Mouse (Mus musculus) cerebellum, postnatal 4 days (tissue): ENCODE data around the gene Chd4.
A peak's percentile ranks its signal among the peaks of the same experiment; 100 is the strongest.

ENCODE experiments used
- DNase-seq, 2 experiments: peaks; one replicate each; pipeline ENCODE4 v3.0.0; 2022; ENCODE audit warnings: low spot score in 2 of 2, mixed read lengths in 1 of 2

The Chd4 gene

DNA sequence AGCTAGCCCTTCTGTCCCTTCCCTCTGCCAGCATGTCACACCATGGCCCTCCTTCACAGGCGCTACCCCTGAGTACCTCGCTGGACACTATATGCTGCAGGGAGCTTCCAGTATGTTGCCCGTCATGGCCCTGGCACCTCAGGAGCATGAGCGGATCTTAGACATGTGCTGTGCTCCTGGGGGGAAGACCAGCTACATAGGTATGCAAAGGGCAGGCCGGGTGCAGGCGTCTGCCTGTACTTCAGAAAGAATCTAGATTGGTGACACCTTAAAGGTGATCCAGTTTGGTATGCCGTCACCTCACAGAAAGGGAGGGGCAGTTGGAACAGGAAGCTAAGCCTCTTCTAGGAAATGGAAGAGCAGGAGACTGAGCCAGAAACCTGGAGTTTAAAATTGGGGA lies 44.0 kb downstream of the Chd4 start:
- DNase-seq, result no peak

DNA sequence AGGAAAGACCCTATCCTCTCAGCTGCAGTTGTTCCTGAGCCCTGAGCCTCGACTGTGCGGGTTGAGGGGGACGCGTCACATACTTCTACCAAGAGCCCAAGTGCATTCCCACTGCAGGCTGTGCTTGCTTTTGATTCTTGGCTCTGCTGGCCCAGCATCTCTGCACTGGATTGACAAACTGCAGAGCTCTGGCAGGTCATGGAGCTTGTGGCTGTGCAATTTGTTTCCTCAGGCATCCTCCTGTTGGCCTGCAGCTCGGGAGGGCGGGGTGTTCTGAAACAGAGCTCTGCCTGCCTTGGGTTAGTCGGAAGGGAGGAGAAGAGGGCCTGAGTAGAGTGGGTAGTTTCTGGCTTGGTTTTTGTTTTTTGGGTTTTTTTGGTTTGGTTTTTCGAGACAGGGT lies 46.7 kb downstream of the Chd4 start:
- DNase-seq, result no peak

DNA sequence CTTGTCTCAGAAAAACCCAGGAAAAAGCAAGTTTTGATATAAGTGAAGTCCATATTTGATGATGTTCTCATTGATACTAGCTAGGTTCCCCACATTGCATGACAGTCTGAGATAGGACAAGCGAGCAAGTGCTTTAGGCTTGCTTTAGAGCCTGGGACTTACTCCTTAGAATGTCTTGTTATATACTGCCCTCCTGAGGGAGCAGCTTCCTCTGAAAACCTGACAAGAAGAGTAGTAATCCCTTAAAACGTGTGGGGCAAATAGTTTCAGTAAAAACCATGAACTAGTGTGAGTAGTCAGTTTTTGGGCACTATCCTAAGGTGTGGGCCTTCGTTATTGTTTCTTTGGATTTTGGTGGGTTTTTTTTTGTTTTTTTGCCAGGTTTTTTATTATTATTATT lies 47.3 kb downstream of the Chd4 start:
- no peak for DNase-seq

DNA sequence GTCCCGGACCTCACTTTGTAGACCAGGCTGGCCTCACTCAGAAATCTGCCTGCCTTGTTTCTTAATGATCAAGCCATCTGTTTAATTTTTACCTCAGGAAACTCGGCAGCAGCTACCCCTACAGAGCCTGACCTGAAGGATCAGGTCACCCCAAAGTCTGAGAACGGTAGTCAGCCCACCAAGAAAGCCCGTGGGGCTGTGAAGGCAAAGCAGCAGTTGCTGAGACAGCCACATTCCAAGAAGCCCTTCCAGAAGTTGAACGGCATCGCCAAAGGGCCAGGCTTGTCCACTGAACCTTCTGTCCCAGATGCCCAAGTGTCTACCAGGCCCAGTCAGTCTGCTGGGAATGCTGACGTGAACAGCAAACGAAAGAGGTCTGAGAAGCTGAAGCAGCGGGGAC lies 48.1 kb downstream of the Chd4 start:
- no peak for DNase-seq

DNA sequence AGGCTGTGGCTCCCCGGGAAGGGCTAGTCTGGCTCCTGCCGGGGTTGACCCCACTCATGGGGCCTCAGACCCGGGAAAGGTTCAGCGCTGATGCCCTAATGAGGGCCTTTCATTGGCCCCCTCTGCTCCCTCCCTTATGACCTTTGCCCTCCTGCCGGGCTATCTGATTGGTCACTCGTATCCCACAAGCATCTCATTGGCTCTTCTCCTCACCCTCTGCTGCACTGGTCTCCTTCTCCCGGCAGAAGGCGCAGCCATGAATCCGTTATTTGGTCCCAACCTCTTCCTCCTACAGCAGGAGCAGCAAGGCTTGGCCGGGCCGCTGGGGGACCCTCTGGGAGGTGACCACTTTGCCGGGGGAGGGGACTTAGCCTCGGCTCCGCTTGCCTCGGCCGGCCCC lies 49.2 kb downstream of the Chd4 start, which contains the start of gene Iffo1:
Iffo1 (plus strand) TSS at position 241 of the 400 bp plus-strand sequence.
- peak; percentile 78 to 88 for DNase-seq

DNA sequence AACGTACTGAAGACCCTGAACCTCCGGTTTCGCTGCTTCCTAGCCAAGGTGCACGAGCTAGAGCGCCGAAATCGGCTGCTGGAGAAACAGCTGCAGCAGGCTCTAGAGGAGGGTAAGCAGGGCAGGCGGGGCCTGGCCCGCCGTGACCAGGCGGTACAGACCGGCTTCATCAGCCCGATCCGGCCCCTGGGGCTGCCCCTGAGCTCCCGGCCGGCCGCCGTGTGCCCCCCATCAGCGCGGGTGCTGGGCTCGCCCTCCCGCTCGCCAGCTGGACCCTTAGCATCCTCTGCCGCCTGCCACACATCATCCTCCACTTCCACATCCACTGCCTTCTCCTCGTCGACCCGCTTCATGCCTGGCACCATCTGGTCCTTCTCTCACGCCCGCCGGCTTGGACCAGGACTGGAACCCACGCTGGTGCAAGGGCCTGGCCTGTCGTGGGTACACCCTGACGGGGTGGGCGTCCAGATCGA lies 49.7 kb downstream of the Chd4 start:
- DNase-seq, result no peak

DNA sequence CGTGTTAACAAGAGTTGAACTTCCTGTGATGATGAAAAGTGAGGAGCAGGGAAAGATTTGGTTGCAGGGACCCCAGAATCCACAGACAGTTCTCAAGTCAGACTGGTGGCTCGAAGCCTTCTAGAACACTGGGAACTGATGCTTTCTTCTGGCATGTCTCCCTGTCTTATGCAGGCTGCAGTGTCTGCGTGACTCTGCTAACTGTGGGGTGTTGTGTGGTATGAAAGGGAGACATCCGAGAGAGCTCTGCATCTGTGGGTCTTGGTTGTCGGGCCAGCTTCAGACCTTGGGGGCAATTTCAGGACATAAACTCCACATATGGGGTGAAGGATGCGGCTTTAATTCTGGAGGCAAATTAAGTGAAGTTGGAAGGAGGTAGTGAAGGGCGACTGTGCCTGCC lies 50.4 kb downstream of the Chd4 start:
- no peak for DNase-seq

DNA sequence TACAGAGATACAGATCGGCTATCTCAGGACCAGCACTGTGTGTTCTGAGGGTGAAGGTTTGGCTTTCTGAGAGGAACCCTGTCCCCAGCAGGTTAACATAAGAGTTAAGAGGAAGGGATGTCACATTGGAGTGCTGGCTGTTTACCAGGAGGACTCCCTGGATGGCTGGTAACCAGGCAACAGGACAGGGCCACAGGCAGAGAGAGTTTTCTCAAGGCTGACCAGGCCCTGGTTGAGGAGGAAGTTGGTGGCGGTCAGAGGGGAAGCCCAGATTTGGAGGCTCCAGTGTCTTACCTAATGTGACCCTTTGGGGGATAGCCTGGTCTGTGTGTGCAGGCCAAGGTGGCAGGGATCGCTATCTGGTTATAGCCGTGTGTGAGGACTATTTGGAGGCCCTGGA lies 51.0 kb downstream of the Chd4 start:
- DNase-seq, result no peak

DNA sequence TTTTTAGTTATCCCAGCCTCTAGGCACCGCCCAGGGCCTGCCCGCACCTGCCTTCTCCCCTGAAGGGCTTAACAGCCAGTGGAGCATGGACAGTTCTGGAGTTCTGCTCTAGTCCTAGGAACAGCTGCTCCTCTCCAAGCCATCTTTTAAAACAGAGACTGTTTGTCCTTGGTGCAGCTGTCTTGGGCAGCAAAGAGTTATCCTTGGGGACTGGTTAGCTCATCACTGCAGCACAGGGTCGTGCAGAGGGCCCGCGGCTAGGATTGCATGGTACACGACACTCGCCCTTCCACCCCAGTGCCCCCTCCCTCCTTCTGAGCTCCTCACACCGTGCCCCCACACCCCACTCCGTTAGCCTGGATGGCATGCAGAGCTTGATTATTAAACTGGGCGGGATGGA lies 51.5 kb downstream of the Chd4 start:
- no peak for DNase-seq

DNA sequence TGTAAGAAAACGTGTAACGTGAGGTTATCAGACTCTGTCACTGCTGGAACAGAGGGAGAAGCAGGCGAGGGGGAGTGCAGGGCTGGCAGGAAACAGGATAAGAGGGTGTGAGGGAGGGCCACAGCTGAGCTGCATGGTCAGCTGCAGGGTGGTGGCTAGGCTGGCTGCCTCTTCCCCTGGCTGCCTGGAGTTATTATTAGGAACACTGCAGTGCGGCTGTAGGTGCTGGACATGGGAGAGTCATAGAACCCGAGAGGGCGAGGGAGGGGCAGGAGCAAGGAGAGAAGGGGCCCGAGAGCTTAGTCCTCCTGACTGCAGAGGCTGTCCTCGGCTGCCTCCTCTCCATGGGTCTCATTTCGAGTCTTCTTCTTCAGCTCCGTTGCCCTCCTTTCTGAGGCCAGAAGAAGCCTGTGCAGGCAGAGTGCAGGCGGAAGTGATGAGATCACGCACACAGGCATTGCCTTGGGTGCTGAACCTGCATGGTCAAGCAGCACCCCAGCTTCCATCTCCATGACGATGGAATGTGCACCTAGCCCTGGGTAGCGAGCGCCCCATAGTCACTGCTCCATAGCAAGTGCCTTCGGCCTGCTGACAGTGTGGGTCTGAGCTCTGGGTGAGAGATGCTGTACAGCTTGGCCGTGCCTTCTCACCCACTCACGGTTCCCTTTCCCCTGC lies 52.6 kb downstream of the Chd4 start:
- DNase-seq, result no peak

DNA sequence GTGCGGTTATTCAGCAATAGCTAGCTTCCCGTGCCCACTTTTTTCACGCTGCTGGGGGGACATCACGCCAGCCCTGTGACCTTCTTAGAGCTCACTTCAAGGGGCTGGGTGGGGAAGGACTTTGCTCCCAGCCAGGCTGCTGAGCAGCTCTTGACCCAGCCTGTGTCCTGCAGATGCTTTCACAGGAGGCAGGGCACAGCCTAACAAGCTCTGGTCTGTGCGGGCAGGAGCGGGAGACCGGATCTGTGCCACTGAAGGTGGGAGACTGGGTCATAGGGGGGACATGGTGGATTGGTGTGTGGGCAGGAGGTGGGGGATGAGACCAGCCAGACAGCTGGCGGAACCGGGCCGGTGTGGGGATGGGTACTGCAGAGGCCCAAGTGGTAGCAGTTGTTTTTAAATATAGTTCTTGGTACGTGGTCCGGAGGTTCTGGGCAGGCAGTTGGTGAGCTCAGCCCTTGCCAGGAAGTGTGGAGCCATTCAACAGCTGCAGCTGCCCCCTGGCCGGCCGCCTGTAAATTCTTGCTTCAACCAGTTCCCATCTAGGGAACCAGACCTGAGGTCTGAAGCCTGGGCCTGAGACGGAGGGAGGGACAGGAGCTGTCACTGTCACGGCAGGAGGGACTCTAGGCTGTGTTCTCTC lies 53.3 kb downstream of the Chd4 start:
- no peak for DNase-seq

DNA sequence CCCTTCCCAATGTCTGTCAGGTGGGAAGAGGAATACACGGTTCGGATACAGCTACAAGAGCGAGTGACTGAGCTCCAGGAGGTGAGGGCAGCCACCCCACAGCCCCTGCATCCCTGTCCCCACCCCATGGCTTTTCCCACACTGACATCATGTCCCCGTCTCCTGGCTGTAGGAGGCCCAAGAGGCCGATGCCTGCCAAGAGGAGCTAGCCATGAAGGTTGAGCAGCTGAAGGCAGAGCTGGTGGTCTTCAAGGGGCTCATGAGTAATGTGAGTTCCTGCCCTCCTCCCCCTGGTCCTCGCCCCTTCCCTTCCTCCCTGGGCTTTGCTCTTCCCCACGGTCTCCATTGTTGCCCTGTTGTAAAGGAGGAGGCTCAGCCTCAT lies 53.8 kb downstream of the Chd4 start:
- no peak for DNase-seq

DNA sequence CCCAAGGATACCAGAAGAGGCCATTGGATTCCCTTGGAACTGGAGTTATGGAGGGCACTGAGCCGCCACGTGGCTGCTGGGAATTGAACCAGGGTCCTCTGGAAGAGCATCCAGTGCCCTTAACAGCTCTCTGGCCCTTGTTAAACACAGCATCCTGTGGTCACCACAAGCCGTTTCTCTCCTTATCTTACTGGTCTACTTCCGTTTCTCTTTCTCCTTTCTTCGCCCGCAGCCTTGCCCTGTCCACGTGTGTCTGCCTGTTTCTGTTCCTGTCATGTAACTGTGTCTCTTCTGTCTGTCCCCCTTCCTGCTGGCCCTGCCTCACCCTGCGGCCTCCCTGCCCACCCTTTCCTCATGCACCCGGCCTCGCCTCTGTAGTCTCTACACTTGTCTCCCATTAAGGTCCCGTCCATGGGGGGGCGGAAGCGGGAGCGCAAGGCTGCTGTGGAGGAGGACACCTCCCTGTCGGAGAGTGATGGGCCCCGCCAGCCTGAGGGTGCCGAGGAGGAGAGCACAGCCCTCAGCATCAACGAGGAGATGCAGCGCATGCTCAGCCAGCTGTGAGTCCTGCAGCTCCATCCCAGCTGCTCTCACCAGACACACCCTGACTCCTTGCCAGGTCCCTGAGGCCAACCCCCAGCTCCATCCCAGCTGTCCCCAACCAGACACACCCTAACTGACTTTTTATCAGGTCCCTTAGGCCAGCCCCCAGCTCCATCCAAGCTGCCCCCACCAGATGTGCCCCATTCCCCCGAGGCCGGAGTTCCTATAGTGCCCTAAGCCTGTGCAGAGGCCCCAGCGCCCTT lies 56.6 kb downstream of the Chd4 start:
- DNase-seq, result no peak

DNA sequence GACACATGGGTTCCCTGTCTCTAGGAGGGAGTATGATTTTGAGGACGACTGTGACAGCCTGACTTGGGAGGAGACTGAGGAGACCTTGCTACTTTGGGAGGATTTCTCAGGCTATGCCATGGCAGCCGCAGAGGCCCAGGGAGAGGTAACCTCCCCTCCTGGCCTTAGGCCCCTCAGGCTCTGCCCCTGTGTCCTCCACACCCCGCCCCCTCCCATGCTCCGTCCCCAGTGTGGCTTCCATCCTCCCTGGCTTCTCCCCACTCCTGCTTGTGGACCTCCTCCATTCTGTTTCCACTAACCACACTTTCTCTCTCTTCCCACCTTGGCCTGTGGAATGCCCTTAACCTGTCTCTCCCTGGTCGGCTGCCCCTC lies 57.2 kb downstream of the Chd4 start:
- no peak for DNase-seq

DNA sequence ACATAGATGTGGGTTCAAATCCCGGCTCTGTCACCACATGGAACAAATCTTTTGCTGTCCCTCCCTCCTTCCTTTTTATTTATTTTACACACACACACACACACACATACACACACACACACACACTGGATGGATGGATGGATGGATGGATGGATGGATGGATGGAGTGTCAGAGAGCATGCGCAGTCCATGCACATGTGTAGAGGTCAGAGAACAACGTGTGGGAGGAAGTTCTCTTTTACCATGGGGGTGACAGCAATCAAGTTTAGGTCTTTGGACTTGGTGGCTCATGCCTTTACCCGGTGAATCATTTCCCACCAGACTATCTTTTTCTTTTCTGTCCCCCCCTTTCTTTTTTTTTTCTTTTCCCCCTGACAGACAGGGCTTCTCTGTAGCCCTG lies 57.9 kb downstream of the Chd4 start:
- DNase-seq, result no peak

DNA sequence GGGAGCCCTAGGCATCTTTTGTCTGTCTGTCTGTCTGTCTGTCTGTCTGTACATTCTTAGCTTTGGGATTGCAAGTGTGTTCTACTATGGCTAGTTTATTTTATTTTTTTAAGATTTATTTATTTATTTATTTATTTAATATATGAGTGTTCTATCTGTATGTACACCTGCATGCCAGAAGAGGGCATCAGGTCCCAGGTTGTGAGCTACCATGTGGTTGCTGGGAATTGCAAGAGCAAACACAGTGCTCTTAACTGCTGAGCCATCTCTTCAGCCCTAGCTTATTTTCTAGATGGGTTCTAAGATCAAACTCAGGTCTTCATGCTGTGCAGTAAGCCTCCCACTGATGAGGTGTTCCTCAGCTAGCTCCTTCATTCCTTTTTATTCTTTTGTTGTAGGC lies 58.8 kb downstream of the Chd4 start:
- DNase-seq, result no peak

DNA sequence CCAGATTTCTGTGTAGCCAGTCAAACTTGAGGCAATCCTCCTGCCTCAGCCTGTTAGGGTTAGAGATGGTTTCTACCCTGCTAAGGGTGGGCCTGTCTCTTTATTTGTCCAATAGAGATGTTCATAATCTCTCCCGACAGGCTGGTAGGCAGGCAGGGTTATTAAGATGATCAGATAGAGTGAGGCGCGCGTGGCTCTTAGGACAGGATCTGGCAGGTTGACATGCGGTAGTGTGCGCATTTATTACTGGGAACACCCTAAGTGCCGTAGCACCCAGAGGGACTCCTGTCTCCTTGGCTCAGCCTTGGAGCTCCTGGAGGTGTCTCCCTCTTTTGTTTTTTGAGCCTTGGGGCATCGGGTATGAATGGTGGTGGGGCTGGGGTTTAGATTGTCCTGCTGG lies 59.5 kb downstream of the Chd4 start:
- DNase-seq, result no peak

DNA sequence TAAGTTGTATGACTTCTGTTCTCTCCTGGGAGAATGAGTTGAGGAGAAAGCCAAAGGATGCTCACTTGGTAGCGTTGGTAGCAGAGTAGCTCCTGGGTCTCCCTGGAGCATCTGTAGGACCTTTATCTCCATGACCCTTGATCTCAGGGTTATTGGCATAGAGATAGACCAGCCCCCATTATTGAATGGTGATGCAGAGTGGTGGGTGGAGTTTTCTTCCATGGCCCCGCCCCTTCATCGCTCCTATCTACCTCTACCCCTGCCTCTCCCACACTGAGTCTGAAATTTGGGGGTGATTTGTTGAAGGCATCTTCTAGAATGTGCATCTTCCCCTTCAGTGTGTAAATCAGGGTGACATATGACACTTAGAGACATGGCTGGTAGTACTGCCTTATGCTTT lies 60.7 kb downstream of the Chd4 start:
- no peak for DNase-seq

DNA sequence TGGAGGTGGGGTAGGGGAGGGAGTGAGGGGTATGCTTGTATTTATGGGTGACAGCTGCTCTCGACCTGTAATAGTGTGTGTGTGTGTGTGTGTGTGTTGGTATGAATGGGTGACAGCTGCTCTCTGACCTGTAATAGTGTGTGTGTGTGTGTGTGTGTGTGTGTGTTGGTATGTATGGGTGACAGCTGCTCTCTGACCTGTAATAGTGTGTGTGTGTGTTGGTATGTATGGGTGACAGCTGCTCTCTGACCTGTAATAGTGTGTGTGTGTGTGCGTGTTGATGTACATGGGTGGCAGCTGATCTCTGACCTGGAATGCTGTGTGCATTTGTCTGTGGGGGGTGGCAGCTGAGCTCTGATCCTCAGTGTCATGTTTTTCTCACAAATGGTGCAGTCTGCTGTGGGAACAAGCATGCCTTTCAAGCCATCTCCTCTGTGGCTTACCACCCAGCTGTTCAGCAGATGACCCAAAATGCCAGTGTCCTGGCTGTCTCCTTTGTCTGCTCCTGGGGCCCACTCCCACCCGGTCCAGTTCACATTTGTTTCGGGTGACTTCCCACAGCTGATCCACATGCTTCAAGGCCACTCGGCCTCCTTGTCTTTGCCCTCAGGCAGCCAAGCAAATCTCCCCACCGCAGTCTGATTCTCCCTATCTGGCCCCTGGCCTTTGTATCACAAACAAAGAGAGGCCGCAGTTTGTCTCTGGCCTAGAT lies 61.3 kb downstream of the Chd4 start:
- DNase-seq, result no peak

DNA sequence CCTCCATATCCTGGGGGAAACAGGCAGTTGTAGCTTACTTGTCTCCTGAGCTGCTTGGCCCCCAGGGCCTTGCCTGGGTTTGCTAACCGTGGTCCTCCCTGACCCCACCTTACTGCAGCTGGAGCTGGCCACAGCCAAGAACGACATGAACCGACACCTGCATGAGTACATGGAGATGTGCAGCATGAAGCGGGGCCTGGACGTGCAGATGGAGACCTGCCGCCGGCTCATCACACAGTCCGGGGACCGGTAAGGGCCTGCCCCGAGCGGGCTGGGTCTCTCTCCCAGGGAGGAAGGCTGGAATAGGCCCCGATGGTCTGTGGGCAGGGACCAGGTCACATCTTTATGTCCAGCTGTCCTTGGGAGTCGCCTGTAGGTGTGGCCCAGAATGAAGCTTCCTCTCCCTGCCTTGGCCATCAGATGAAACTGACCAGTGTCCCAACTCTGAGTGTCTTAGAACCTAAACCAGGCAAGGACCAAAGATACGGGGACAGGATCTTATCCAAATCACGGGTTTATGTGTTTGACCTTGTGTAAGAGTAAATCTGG lies 63.2 kb downstream of the Chd4 start:
- no peak for DNase-seq

DNA sequence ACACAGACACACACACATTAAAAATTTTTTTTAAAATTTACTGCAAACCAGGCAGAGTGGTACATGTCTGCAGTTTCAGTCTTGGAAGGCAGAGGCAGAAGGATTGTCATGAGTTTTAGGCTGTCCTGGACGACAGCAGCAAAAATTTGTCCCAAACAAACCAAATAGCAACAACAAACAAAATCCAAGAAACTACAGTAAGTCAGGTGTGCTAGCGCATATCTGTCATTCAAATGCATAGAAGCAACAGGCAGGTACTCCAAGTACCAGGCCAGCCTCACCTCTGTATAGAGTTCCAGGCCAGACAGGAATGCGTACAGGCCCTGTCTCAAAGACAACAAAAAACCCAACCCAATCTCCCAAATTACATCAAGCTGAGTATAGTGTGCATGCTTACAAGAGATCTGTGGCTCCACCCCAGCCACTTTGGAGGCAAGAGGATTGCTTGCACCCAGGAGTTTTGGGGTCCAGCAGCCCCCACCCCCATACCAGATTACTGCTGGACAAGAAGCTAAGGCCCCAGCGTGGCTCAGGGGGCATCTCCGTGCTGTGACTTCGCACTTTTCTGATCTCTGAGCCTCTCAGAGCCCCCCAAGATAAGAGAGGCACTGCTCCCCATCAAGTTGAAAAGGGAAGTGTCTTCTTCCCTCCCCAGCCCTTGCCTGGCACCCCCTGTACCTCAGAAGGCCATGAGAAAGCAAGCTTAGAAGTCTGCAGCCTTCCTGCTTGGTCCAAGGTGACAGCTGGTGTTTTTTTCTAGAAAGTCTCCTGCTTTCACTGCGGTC lies 64.2 kb downstream of the Chd4 start:
- no peak for DNase-seq
